Mouse (Mus musculus) MEL (cell line): ENCODE measurements around the gene Egr4.

Experiments used
- CHD2 ChIP-seq: IDR thresholded peaks from 2 replicates; pipeline ENCODE4 v1.6.1; 2011; ENCODE audit warnings: low read length, improper control_type of control experiment
- CTCF ChIP-seq, 3 experiments: IDR thresholded peaks in 2 of 3; conservative IDR thresholded peaks in 1 of 3; 2 replicates each; pipeline ENCODE4 v1.5.1; 2011 to 2012; ENCODE audit warnings: low read length in 3 of 3, low read depth in 2 of 3, mild to moderate bottlenecking in 2 of 3, improper control_type of control experiment in 1 of 3, inconsistent platforms in 1 of 3, mixed read lengths in 1 of 3, moderate library complexity in 1 of 3; ENCODE audit not compliant: control insufficient read depth in 1 of 3, insufficient read depth in 1 of 3, poor library complexity in 1 of 3, severe bottlenecking in 1 of 3
- E2F4 ChIP-seq: IDR thresholded peaks from 2 replicates; pipeline ENCODE4 v1.6.1; 2011; ENCODE audit warnings: low read depth, low read length, improper control_type of control experiment, borderline replicate concordance
- EP300 ChIP-seq, 2 experiments: IDR thresholded peaks; 2 replicates each; pipeline ENCODE4 v1.6.1; 2011; ENCODE audit warnings: improper control_type of control experiment in 2 of 2, low read length in 2 of 2, low read depth in 1 of 2, mild to moderate bottlenecking in 1 of 2
- GABPA ChIP-seq: IDR thresholded peaks from 2 replicates; pipeline ENCODE4 v1.6.1; 2012; ENCODE audit warnings: low read depth, mild to moderate bottlenecking, inconsistent platforms, low read length, improper control_type of control experiment, moderate library complexity
- GATA1 ChIP-seq: IDR thresholded peaks from 2 replicates; pipeline ENCODE4 v1.6.1; 2011; ENCODE audit warnings: low read depth, low read length, improper control_type of control experiment
- JUND ChIP-seq: IDR thresholded peaks from 2 replicates; pipeline ENCODE4 v1.6.1; 2011; ENCODE audit warnings: low read depth, mild to moderate bottlenecking, improper control_type of control experiment, low read length
- MAFK ChIP-seq: IDR thresholded peaks from 2 replicates; pipeline ENCODE4 v1.6.1; 2011; ENCODE audit warnings: low read depth, mild to moderate bottlenecking, low read length, improper control_type of control experiment, borderline replicate concordance
- MAX ChIP-seq: IDR thresholded peaks from 2 replicates; pipeline ENCODE4 v1.6.1; 2011; ENCODE audit warnings: low read length, improper control_type of control experiment
- POLR2A ChIP-seq, 2 experiments: IDR thresholded peaks; 2 replicates each; pipeline ENCODE4 v1.6.1; 2011 to 2012; ENCODE audit warnings: low read length in 2 of 2, mild to moderate bottlenecking in 2 of 2, control low read depth in 1 of 2, improper control_type of control experiment in 1 of 2, low read depth in 1 of 2, moderate library complexity in 1 of 2; ENCODE audit not compliant: control insufficient read depth in 1 of 2, insufficient read depth in 1 of 2, poor library complexity in 1 of 2
- ZKSCAN1 ChIP-seq: IDR thresholded peaks from 2 replicates; pipeline ENCODE4 v1.6.1; 2012; ENCODE audit warnings: low read depth, mild to moderate bottlenecking, inconsistent platforms, low read length, improper control_type of control experiment, moderate library complexity

DNA sequence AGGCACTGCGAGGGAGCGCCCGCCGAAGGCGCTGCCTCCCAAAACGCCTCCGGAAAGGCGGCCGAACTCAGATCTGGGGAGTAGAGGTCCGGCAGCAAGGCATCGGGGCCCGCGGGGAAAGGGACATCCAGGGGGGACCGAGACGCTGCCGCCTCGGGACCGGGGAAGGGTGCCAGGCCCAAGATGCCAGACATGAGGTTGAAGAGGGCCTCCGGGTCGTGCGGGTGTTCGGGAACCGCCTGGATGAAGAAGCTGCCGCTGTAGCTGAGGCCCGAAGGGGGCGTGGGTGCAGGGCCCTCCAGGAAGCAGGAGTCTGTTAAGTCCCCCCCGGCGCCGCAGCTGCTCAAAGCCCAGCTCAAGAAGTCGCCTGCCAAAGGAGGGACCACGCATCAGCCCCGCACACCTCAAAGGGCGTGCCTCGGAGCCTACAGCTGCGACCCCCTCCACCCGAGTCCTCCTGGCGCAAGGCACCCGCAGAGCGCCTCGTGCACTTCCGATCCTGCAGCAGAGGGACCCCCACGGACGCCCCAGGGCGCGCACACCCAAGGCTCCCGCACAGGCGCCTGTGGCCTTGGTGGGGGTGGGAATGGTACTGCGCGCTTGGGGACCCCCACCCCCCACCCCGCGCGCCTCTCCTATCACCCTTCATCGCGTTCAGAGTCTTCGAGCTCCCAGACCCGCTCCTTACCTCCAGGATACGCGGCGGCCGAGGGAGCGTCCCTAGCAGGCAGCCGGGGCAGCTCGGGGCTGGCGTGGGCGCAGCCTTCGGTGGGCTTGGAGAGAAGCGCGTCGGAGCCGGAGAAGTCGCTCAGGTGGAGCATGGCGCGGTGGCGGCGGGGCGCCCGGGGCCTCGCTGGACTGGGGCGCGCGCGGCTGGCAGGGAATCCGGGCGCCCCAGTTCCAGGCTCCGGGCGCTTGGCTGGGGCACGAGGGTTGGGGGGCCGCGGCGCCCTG lies 535 bp downstream of the Egr4 start:
- no peak for TF ChIP-seq CTCF (IDR thresholded peaks at IDR 0.05 in 2 of 3, conservative IDR thresholded peaks at IDR 0.05 in 1 of 3; ENCODE audit: control insufficient read depth in 1 of 3, insufficient read depth in 1 of 3, low read depth in 2 of 3, low read length in 3 of 3, poor library complexity in 1 of 3, severe bottlenecking in 1 of 3)
- no peak for TF ChIP-seq E2F4
- no peak for TF ChIP-seq POLR2A (IDR thresholded peaks at IDR 0.05; ENCODE audit: control insufficient read depth in 1 of 2, insufficient read depth in 1 of 2, low read depth in 1 of 2, low read length in 2 of 2, poor library complexity in 1 of 2)
- TF ChIP-seq GABPA, result no peak
- no peak for TF ChIP-seq MAX
- no peak for TF ChIP-seq ZKSCAN1
- no peak for TF ChIP-seq EP300 (IDR thresholded peaks at IDR 0.05; ENCODE audit: low read depth in 1 of 2, low read length in 2 of 2)
- TF ChIP-seq CHD2, result no peak
- no peak for TF ChIP-seq JUND
- TF ChIP-seq GATA1, result no peak
- TF ChIP-seq MAFK, result no peak
